Mouse (Mus musculus): ENCODE data around the gene Mpzl2. TPM values are rescaled to one million over a fixed set of nuclear protein-coding genes. Genes with fewer than 3 reads are reported as not detected.

Gene Mpzl2
- polyA plus RNA-seq, 1 experiment from 2014 or later: 8.8 TPM

GRCm38 (mm10) chr9:45015841-45016240 is 23.8 kb upstream of the Mpzl2 start:
- no peak overlapping the region for H3K27ac ChIP-seq (replicated peaks; ENCODE audit: low read depth, low read length)
- WGBS: 62% methylated on average over 3 of the region's 3 CpGs
- H3K4me1 ChIP-seq (ENCODE audit: control insufficient read depth, insufficient read depth, low read length): no peaks in the 10 kb centered on the region
- no peak for DNase-seq (ENCODE audit: low spot score)
- H3K4me3 ChIP-seq (ENCODE audit: low read depth, low read length): no peak overlapping the region
- no peaks in the 10 kb centered on the region for H3K36me3 ChIP-seq (replicated peaks; ENCODE audit: control insufficient read depth, insufficient read depth, low read depth, low read length)
- no peak overlapping the region for H3K4me2 ChIP-seq (ENCODE audit: low read depth, low read length)
- no peak for ATAC-seq (replicated peaks; ENCODE audit: insufficient number of reproducible peaks, low FRiP score, low TSS enrichment, low read depth)
- H3K27me3 ChIP-seq (ENCODE audit: control insufficient read depth, insufficient read depth, low read length): no peaks in the 10 kb centered on the region
- no peak overlapping the region for H3K9ac ChIP-seq (replicated peaks; ENCODE audit: low read length)
- no peaks in the 10 kb centered on the region for H3K9me3 ChIP-seq (replicated peaks; ENCODE audit: control insufficient read depth, low read length)

- H3K4me2 ChIP-seq (ENCODE audit: low read depth, low read length): no peak overlapping the region
- no peak for ATAC-seq (replicated peaks; ENCODE audit: insufficient number of reproducible peaks, low FRiP score, low TSS enrichment, low read depth)
- no peak overlapping the region for H3K9ac ChIP-seq (replicated peaks; ENCODE audit: low read length)
- no peaks in the 10 kb centered on the region for H3K36me3 ChIP-seq (replicated peaks; ENCODE audit: control insufficient read depth, insufficient read depth, low read depth, low read length)
- H3K4me1 ChIP-seq (ENCODE audit: control insufficient read depth, insufficient read depth, low read length): no peaks in the 10 kb centered on the region
- no peaks in the 10 kb centered on the region for H3K27me3 ChIP-seq (ENCODE audit: control insufficient read depth, insufficient read depth, low read length)
- no peak overlapping the region for H3K27ac ChIP-seq (replicated peaks; ENCODE audit: low read depth, low read length)
- H3K9me3 ChIP-seq (replicated peaks; ENCODE audit: control insufficient read depth, low read length): no peaks in the 10 kb centered on the region
- DNase-seq (ENCODE audit: low spot score): no peak
- 90% methylated on average over 11 of the region's 11 CpGs for WGBS
- H3K4me3 ChIP-seq (ENCODE audit: low read depth, low read length): no peak overlapping the region
These were observed 21.6 kb upstream of the Mpzl2 start for GRCm38 (mm10) chr9:45018031-45018430.

GRCm38 (mm10) chr9:45022800-45023199 is 16.8 kb upstream of the Mpzl2 start:
- Histone ChIP-seq H3K4me2 (ENCODE audit: low read depth, low read length) (no peak overlapping the region), H3K36me3 (replicated peaks; ENCODE audit: control insufficient read depth, insufficient read depth, low read depth, low read length) (no peaks in the 10 kb centered on the region), H3K4me3 (ENCODE audit: low read depth, low read length) (no peak overlapping the region), H3K27ac (replicated peaks; ENCODE audit: low read depth, low read length) (no peak overlapping the region), H3K4me1 (ENCODE audit: control insufficient read depth, insufficient read depth, low read length) (no peaks in the 10 kb centered on the region), H3K9me3 (replicated peaks; ENCODE audit: control insufficient read depth, low read length) (no peaks in the 10 kb centered on the region), H3K27me3 (ENCODE audit: control insufficient read depth, insufficient read depth, low read length) (no peaks in the 10 kb centered on the region), H3K9ac (replicated peaks; ENCODE audit: low read length) (no peak overlapping the region)
- no peak for ATAC-seq (replicated peaks; ENCODE audit: insufficient number of reproducible peaks, low FRiP score, low TSS enrichment, low read depth)
- DNase-seq (ENCODE audit: low spot score): peak; percentile 86
- 9% methylated on average over 3 of the region's 3 CpGs for WGBS

- Histone ChIP-seq H3K4me3 (ENCODE audit: low read depth, low read length) (no peak overlapping the region), H3K36me3 (replicated peaks; ENCODE audit: control insufficient read depth, insufficient read depth, low read depth, low read length) (no peaks in the 10 kb centered on the region), H3K27ac (replicated peaks; ENCODE audit: low read depth, low read length) (no peak overlapping the region), H3K9ac (replicated peaks; ENCODE audit: low read length) (no peak overlapping the region), H3K4me1 (ENCODE audit: control insufficient read depth, insufficient read depth, low read length) (no peaks in the 10 kb centered on the region), H3K9me3 (replicated peaks; ENCODE audit: control insufficient read depth, low read length) (no peaks in the 10 kb centered on the region), H3K4me2 (ENCODE audit: low read depth, low read length) (no peak overlapping the region), H3K27me3 (ENCODE audit: control insufficient read depth, insufficient read depth, low read length) (no peaks in the 10 kb centered on the region)
- no peak for ATAC-seq (replicated peaks; ENCODE audit: insufficient number of reproducible peaks, low FRiP score, low TSS enrichment, low read depth)
- WGBS: 61% methylated on average over 3 of the region's 3 CpGs
- DNase-seq (ENCODE audit: low spot score): no peak
These were observed 16.0 kb upstream of the Mpzl2 start for GRCm38 (mm10) chr9:45023638-45024037.

GRCm38 (mm10) chr9:45024187-45024586 is 15.4 kb upstream of the Mpzl2 start:
- no peak overlapping the region for H3K4me2 ChIP-seq (ENCODE audit: low read depth, low read length)
- H3K9me3 ChIP-seq (replicated peaks; ENCODE audit: control insufficient read depth, low read length): no peaks in the 10 kb centered on the region
- no peak overlapping the region for H3K4me3 ChIP-seq (ENCODE audit: low read depth, low read length)
- WGBS: 74% methylated on average over 2 of the region's 2 CpGs
- no peaks in the 10 kb centered on the region for H3K4me1 ChIP-seq (ENCODE audit: control insufficient read depth, insufficient read depth, low read length)
- no peaks in the 10 kb centered on the region for H3K36me3 ChIP-seq (replicated peaks; ENCODE audit: control insufficient read depth, insufficient read depth, low read depth, low read length)
- DNase-seq (ENCODE audit: low spot score) (no peak), ATAC-seq (replicated peaks; ENCODE audit: insufficient number of reproducible peaks, low FRiP score, low TSS enrichment, low read depth) (no peak)
- H3K9ac ChIP-seq (replicated peaks; ENCODE audit: low read length): no peak overlapping the region
- no peak overlapping the region for H3K27ac ChIP-seq (replicated peaks; ENCODE audit: low read depth, low read length)
- no peaks in the 10 kb centered on the region for H3K27me3 ChIP-seq (ENCODE audit: control insufficient read depth, insufficient read depth, low read length)

GRCm38 (mm10) chr9:45027376-45027775 is 12.2 kb upstream of the Mpzl2 start:
- 73% methylated on average over 8 of the region's 8 CpGs for WGBS
- no peak for DNase-seq (ENCODE audit: low spot score)

GRCm38 (mm10) chr9:45030341-45030740 is 9.3 kb upstream of the Mpzl2 start:
- 70% methylated on average over 6 of the region's 6 CpGs for WGBS

More at GRCm38 (mm10) chr9:45027376-45027775, 12.2 kb upstream of the Mpzl2 start:
- no peaks in the 10 kb centered on the region for H3K4me1 ChIP-seq (ENCODE audit: control insufficient read depth, insufficient read depth, low read length)
- ATAC-seq (replicated peaks; ENCODE audit: insufficient number of reproducible peaks, low FRiP score, low TSS enrichment, low read depth): no peak
- no peaks in the 10 kb centered on the region for H3K9me3 ChIP-seq (replicated peaks; ENCODE audit: control insufficient read depth, low read length)
- H3K4me3 ChIP-seq (ENCODE audit: low read depth, low read length): no peak overlapping the region
- no peaks in the 10 kb centered on the region for H3K27me3 ChIP-seq (ENCODE audit: control insufficient read depth, insufficient read depth, low read length)
- H3K27ac ChIP-seq (replicated peaks; ENCODE audit: low read depth, low read length): no peak overlapping the region
- no peaks in the 10 kb centered on the region for H3K36me3 ChIP-seq (replicated peaks; ENCODE audit: control insufficient read depth, insufficient read depth, low read depth, low read length)
- no peak overlapping the region for H3K9ac ChIP-seq (replicated peaks; ENCODE audit: low read length)
- H3K4me2 ChIP-seq (ENCODE audit: low read depth, low read length): no peak overlapping the region

GRCm38 (mm10) chr9:45032261-45032660 is 7.3 kb upstream of the Mpzl2 start:
- 76% methylated on average over 2 of the region's 2 CpGs for WGBS
- Histone ChIP-seq H3K36me3 (replicated peaks; ENCODE audit: control insufficient read depth, insufficient read depth, low read depth, low read length) (no peaks in the 10 kb centered on the region), H3K27ac (replicated peaks; ENCODE audit: low read depth, low read length) (no peak overlapping the region), H3K9ac (replicated peaks; ENCODE audit: low read length) (no peak overlapping the region), H3K4me3 (ENCODE audit: low read depth, low read length) (no peak overlapping the region), H3K4me2 (ENCODE audit: low read depth, low read length) (no peak overlapping the region), H3K27me3 (ENCODE audit: control insufficient read depth, insufficient read depth, low read length) (no peaks in the 10 kb centered on the region), H3K4me1 (ENCODE audit: control insufficient read depth, insufficient read depth, low read length) (no peaks in the 10 kb centered on the region), H3K9me3 (replicated peaks; ENCODE audit: control insufficient read depth, low read length) (no peaks in the 10 kb centered on the region)
- ATAC-seq (replicated peaks; ENCODE audit: insufficient number of reproducible peaks, low FRiP score, low TSS enrichment, low read depth) (no peak), DNase-seq (ENCODE audit: low spot score) (no peak)

More at GRCm38 (mm10) chr9:45030341-45030740, 9.3 kb upstream of the Mpzl2 start:
- ATAC-seq (replicated peaks; ENCODE audit: insufficient number of reproducible peaks, low FRiP score, low TSS enrichment, low read depth) (no peak), DNase-seq (ENCODE audit: low spot score) (no peak)
- Histone ChIP-seq H3K27me3 (ENCODE audit: control insufficient read depth, insufficient read depth, low read length) (no peaks in the 10 kb centered on the region), H3K9ac (replicated peaks; ENCODE audit: low read length) (no peak overlapping the region), H3K36me3 (replicated peaks; ENCODE audit: control insufficient read depth, insufficient read depth, low read depth, low read length) (no peaks in the 10 kb centered on the region), H3K4me2 (ENCODE audit: low read depth, low read length) (no peak overlapping the region), H3K4me3 (ENCODE audit: low read depth, low read length) (no peak overlapping the region), H3K27ac (replicated peaks; ENCODE audit: low read depth, low read length) (no peak overlapping the region), H3K4me1 (ENCODE audit: control insufficient read depth, insufficient read depth, low read length) (no peaks in the 10 kb centered on the region), H3K9me3 (replicated peaks; ENCODE audit: control insufficient read depth, low read length) (no peaks in the 10 kb centered on the region)
